Mouse (Mus musculus) CH12F3 (cell line): ENCODE data around the gene Nfx1.

Source experiments
- in situ Hi-C: fragments of 300-500 bp; cut with MboI; formaldehyde crosslinking; loops from 2 replicates; pipeline ENCODE4 v1.14.3; 2020; ENCODE audit warnings: low sequenced_read_pairs

Nfx1 gene

DNA sequence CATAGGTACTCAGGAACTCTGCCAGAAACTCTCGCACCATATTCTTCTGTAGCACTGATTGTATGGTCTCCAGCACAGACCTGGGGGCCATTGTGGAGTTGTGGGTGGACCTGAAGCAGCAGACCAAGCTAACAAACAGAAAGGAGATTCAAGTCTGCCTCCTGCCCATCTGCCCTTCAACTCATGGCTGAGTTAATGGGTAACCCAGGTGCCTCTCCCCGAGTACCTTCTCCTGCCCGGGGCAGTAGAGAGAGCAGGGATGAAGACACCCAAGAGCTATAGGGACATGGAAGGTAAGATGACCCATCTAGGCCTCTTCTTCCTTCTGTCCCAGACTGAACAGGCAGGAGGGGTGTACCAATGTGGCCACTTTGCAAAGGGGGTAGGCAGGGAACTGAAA lies 74.6 kb downstream of the Nfx1 start:
- in situ Hi-C loops: no loop called here

DNA sequence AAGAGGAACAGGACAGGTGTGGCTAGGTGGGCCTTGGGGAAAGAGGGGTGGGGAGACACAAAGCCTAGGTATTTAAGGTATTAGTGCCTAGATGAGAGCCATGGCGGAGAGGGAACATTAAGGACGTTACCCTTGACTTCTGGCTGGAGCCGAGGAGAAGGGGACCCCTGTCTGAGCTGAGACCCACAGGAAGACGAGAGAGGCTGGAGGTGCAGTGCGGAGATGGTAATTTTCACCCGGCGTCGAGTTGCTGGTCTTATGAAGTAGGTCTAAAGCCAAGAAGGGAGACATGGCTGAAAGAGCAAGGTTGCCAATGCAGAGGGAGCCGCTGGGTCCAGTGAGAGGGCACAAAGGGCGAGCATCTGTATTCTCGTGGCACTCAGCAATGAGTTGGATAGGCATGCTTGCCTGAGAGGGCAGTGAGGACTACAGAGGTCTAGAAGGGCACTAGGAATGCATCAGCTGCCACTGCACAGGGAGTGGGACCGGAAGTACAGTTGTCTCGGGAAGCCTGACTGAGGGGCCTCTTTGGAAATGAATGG lies 75.6 kb downstream of the Nfx1 start:
- in situ Hi-C loops: no loop called here

DNA sequence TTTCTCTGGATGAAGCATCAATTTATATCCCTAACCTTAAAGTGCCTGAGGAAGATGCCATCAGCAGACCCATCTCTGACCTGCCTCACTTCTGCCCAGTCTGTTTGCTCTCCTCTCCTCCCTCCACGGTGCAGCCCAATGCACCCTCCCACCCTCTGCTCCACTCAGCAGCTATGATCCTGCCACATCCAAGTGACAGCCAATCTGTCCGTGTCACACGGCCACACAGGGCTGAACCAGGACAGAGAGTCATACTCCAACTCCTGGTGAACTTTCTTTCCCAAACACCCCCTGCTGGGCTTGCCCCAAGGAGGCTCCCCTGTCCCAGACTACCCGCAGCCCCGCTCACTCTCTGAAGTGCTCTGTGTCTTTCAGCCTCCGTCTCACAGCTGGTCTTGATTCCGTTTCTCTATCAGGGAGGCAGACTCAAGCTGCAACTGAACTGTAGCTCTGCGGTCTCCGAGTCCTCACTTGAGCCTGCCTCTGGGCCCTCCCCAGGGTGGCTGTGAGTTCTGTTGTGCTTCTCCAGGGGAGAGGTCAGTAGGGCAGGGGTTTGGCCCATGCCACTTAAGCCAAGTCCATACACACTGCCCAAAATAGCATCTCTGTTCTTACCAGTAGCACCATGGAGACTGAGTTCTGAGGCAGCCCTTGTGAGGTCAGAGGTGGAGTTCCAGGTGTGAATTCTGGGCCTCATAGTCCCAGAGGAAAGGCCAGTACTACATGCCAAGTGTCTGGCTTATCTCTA lies 77.0 kb downstream of the Nfx1 start, which contains the start of gene Aqp7:
Gene Aqp7 (minus strand): TSS at position 616 of the 748 bp plus-strand sequence.
- in situ Hi-C loops: no loop called here

DNA sequence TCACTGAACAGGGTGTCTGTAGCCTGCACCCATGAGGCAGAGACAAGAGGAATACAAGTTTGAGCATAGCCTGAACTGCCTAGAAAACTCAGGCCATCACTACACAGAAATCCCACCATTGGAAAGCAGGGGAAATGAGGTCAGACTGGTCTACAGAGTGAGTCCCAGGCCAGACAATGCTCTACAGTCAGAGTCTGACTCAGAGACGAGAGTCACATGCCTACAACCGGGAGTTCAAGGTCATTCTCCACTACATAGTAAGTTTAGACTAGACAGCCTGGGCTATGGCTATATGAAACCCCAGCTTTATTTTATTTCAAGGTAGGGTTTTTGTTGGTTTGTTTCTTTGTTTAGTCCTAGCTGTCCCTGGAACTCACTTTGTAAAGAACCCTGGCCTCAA lies 78.2 kb downstream of the Nfx1 start:
- in situ Hi-C loops: no loop called here

DNA sequence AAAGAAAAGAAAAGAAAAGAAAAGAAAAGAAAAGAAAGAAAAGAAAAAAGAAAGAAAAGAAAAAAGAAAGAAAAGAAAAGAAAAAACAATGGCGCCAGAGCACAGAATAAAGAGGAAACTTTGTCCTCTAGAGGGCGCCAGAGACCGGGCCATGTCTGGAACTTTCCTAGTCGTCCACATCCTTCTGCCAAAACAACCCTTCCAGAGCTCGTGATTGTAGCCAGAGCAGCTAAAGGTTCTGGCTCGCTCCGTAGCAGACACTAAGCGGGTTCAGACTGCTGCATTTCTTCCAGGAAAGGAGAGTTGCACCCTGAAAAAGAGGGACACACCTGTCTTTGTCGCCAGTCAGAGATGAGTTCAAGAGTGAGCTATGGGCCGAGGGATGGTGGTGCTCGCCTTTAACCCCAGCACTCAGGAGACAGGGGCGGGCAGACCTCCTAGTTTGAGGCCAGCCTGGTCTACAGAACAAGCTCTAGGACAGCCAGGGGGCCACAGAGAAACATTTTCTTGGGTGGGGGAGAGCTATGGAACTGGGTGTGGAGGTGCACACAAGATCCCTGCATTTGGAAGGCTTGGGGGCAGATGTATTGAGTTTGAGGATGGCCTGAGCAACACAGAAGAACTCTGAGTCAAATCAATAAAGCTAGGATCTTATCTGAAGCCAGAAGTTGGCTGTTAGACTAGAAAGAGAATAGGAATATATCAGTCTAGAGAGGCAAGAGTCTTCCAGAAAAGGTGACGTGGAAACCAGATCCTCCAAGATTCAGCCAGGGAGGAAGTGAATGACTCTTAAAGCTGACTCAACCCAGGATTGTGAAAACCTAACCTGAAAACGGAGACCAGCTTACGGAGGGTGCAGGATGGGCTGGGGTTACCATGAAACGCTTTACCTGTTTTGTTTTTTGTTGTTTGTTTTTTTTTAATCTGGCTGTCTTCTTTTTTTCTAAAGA lies 80.3 kb downstream of the Nfx1 start:
- in situ Hi-C loops: loop anchor here (5.0 kb wide), 1 partner anchor 66 kb away; no protein-coding TSS in a partner anchor

DNA sequence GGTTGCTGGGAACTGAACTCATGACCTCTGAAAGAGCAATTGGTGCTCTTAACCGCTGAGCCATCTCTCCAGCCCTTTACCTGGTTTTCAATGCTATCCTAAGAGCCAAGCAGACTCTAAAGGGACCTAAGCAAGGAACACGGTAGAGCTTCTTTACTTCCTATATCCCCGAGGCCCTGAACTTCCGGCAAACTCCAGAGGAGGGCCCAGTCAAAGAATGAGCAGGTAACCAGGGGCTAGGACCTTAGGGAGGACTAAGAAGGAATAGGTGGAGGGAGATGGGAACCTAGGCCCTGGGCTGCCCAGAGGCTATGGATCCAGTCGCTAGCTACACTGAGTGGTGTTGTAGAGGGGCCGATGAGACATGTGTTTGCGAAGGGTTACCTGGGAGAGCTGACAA lies 81.1 kb downstream of the Nfx1 start:
- in situ Hi-C loops: loop anchor here (5.0 kb wide), 1 partner anchor 66 kb away; no protein-coding TSS in a partner anchor

DNA sequence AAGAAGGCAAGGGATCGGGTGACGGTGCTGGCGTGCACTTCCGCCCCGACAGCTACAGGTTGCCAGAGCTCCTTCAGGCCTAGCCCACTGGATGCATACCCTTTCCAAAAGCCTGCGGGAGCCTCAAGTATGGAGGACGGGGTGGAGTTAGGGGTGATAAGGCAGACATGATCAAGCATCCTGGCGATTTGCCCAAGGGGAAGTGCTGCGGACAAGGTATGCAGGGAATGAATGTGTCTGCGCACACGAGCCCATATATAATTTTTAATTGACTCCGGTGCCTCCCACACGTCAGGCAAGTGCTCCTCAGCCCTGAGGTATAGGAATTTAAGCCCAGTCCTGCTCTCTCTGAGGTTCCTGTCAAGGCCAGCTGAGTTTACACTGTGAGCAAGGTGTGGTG lies 84.4 kb downstream of the Nfx1 start:
- in situ Hi-C loops: no loop called here

DNA sequence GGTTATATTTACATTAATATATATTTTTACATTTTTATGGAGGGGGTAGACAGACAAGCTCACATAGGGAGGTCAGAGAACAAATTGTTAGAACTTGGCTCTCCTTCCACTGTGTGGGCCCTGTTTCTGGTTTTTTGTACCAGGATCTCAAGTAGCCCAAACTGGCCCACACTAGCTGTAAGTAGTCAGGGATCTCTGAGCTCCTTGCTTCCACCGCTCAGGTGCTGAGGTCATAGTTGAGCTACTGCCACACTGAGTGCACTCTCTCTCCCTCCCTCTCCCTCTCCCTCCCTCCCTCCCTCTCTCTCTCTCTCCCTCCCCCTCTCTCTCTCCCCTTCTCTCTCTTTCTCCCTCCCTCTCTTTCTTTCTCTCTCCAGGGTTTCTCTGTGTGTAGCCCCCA lies 85.5 kb downstream of the Nfx1 start:
- in situ Hi-C loops: no loop called here

DNA sequence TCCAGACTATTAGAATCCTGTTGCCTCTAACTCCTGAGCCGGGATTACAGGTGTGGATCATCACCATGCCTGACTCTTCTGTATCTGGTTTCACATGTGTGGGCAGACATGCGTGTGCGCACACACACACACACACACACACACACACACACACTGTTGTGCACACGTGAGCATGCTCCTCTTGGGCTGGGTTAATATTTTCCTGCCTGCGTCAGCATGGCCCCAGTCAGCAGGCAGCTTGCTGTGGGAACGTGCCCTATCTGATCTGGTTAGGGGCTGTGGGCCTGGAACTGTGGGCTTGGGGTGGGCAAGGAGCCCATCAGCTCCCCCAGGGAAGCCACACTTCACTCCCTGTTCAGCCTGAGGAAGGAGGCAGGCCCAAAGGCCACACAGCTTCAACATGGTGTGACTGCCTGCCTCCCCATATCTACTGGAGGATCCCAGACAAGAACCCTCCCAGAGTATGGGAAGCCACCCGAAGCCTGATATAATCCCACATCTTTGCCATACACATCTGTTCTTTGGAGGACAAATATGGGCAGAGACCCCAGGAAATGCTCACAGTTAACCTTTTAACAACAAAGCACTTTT lies 86.1 kb downstream of the Nfx1 start:
- in situ Hi-C loops: no loop called here

DNA sequence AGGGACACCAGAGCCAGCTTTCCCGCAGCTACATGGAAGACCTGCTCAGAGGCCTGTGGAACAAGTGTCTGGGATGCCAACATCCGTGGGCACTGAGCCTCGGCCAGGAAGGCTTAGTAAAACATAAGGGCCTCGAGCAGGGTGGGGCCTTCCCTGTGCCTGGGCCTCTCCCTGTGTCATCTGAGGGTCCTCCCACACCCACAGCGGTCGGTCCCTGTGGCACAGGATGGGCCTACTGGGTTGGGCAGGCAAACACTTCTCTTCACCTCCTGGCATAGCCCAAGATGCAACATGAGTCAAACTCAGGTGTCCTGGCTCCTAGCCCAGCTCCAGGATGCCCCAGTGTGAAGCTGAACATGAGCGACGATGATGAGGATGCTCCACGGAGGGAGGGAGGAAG lies 86.7 kb downstream of the Nfx1 start:
- in situ Hi-C loops: no loop called here

DNA sequence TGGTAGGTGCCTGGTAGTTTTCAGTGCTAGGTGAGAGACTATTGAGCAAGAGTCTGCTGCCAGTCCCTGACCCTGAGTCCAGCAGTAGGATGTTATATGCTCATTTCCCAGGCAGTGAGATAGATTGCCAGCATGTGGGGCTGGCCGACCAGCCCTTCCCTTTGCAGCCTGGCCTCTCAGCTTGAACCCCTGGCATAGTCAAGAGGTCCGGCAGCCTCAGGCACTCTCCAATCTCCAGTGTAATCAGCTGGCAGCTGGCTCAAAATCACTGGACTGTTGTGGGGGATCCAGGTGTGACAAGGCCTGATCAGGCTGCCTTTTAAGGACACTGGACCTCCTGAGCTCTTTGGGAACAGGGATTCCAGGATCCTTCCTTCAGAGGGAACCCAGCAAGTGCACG lies 92.6 kb downstream of the Nfx1 start:
- in situ Hi-C loops: no loop called here

DNA sequence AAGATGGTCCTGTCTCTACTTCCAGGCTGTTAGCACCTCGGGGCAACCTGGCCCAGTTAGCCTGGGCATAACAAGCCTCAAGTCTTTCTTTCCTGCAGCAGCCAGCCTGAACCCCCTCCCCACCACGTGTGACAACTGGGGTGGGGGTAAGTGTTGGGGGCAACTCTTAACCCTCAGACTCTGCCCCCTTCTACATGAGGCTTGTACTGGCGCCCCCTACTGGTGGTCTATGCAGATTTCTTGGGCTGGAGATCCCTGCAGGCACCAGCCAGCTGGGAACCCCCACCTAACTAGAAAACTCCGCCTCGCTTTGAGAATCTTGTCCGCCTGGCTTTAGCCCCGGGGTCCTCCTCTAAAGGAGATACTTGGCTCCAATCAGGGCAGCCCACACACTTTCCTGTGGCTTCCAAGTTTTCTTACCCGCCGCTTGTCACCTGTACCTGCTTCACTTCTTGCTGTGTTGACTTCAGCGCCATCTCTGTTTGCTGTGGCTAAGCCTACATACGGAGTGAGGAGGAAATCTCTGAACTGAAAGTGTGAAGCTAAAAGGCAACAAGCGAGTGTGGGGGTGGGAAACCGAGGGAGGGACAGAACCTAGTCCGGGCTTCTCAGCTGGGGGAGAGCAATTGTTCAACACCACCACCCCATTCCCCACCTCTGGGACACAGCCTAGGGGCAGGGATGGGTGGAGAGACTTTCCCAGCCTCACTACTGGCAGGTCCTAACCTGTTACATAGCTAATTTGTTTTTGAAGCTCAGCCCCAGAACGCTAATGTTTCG lies 93.4 kb downstream of the Nfx1 start:
- in situ Hi-C loops: no loop called here

DNA sequence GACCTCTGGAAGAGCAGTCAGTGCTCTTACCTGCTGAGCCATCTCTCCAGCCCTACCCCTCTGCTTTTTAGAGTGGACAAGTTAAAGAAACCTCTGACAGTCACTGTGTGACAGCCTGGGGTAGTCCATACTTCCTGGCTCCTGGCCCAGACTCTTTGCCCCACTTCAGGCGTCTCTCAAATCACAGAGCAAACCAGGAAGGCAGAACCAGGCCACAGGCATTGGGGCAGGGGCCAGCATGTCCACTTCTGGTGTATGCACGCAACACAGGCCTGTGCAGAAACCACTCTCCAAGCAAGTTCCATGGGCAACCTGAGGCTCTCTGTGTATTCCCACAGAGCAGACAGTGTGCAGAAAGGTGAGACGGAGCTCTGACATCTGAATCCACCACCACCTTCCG lies 94.5 kb downstream of the Nfx1 start:
- in situ Hi-C loops: no loop called here

DNA sequence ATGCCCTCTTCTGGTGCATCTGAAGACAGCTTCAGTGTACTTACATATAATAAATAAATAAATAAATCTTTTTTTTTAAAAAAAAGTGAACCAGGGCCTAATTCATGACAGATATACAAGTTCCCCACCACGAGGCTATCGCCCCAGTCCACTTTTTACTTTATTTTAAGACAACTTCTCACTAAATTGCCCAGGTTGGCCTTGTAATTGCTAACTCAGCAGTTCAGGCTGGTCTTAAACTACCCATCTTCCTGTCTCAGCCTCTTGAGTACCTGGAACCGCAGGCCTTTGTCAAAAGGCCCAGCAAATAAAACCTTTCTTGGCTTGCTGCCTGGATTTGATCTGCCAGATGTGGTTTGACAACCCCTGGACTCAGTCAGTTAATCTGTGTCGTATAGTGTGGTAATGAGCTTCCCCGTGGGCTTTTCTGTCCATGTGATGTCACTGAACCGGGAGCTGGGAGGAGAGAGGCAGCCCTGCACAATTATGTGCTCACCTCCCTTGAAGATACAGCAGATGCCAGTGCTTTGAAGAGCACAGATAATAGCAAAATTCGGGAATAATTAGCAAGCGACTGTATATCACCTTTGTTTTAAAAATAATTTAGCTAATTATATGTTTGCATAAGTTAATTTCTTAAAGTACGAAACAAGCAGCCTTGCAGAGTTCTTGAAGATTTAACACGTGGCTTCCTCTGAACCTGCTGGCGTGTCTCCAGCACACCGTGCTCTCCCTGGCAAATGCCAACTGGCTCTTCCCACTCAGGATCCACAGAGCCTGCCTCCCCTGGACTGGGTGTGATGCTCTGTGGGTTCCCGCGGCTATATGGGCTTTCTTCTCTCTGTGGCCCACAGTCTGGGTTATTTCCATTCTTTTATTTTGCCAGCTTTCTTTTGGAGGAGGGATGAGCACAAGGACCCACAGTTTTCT lies 101.1 kb downstream of the Nfx1 start:
- in situ Hi-C loops: no loop called here

DNA sequence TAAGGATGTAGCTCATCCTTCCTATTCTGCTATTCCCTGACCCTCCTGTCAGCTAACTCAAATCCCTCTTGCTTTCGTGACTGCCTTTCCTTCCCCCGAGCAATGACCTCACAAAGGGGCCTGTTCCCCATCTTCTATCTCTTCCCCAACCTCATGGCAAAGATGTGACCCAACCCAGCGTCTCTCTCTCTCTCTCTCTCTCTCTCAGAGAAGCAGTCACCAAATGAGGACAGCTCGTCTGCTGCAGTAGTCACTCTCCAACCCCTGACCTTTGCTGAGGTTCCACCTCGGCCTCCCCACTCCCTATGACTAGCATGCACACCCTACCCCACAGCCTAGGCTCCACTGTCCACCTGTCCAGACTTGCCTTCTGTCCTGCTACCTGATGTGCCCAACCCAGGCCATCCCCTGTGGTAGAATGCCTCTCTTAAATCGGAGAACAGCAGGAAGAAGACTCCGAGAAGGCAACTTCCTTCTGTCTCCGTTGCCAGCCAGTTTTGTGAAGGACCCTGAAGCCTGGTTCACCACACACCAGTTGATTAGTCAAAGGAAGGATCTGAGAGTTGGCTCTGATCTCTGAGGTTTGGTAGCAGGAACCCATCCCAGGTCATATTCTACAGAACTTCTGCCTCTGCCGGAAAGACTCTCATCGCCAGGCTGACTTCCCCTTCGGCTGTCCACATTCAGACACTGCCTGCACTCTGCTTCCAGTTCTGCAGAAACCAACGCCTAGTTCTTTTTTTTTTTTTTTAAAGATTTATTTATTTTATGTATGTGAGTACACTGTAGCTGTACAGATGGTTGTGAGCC lies 102.5 kb downstream of the Nfx1 start:
- in situ Hi-C loops: no loop called here

DNA sequence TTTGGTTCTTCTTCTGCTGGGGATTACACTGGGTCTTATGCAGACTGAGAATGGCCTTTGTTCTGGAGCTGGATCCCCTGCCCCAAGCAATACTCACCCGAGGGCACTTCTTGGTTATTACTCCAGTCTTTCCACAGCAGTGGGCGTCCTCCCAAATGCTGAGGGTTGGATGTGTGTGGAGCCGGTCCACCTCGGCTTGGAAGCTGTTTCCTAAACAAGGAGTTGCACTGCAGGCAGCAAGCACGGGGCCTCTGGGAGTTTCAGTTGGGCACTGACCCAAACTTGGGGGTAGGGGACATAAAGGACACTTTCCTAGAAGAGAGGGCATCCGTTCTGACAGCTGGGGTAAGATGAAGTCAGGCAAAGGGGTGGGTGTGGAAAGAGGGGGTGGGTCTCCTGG lies 103.8 kb downstream of the Nfx1 start:
- in situ Hi-C loops: no loop called here
